Mouse (Mus musculus) limb, embryonic 14.5 days (tissue): ENCODE results near the gene Pank2. TPM values are rescaled to one million over a fixed set of nuclear protein-coding genes. Genes with fewer than 3 reads are reported as not detected.
"Not testable (repeated sequence)": the region's sequence is repeated elsewhere in the genome, so short reads cannot be mapped to it uniquely, and the experiment has no call there.

ENCODE experiments used
- ATAC-seq: fragments of 200-750 bp; cut with Nextera tagmentation; 2 replicates; pipeline ENCODE4 v1.8.0; 2017; ENCODE audit warnings: low read depth, moderate number of reproducible peaks, moderate TSS enrichment; ENCODE audit not compliant: low FRiP score
- DNase-seq: peaks from one replicate; pipeline ENCODE4 v3.0.0-alpha.2; 2015; ENCODE audit warnings: low spot score
- H3K27ac ChIP-seq: fragments of 300-500 bp; sonication (generic); replicated peaks from 2 replicates; pipeline ENCODE4 v1.5.1; 2014; ENCODE audit warnings: low read depth, mild to moderate bottlenecking, low read length, moderate library complexity, mixed read lengths
- H3K27me3 ChIP-seq: fragments of 300-500 bp; sonication (generic); 2 replicates; pipeline ENCODE4 v1.6.1; 2014; ENCODE audit warnings: low read length, mixed read lengths; ENCODE audit not compliant: control insufficient read depth, insufficient read depth
- H3K36me3 ChIP-seq: fragments of 300-500 bp; sonication (generic); 2 replicates; pipeline ENCODE4 v1.6.1; 2014; ENCODE audit warnings: mild to moderate bottlenecking, low read length, moderate library complexity, mixed read lengths; ENCODE audit not compliant: control insufficient read depth, insufficient read depth
- H3K4me1 ChIP-seq: fragments of 300-500 bp; sonication (generic); 2 replicates; pipeline ENCODE4 v1.6.1; 2014; ENCODE audit warnings: antibody characterized with exemption, low read length, mixed read lengths; ENCODE audit not compliant: control insufficient read depth, insufficient read depth
- H3K4me2 ChIP-seq: fragments of 300-500 bp; sonication (generic); replicated peaks from 2 replicates; pipeline ENCODE4 v1.6.1; 2014; ENCODE audit warnings: low read depth, mild to moderate bottlenecking, low read length, moderate library complexity; ENCODE audit not compliant: severe bottlenecking
- H3K4me3 ChIP-seq: fragments of 300-500 bp; sonication (generic); replicated peaks from 2 replicates; pipeline ENCODE4 v1.5.1; 2014; ENCODE audit warnings: low read length
- H3K9ac ChIP-seq: fragments of 300-500 bp; sonication (generic); 2 replicates; pipeline ENCODE4 v1.6.1; 2014; ENCODE audit warnings: mild to moderate bottlenecking, low read depth, low read length, moderate library complexity; ENCODE audit not compliant: severe bottlenecking
- H3K9me3 ChIP-seq: fragments of 300-500 bp; sonication (generic); 2 replicates; pipeline ENCODE4 v1.6.1; 2016; ENCODE audit warnings: low read length; ENCODE audit not compliant: control insufficient read depth
- POLR2A ChIP-seq: fragments of 200-500 bp; IDR thresholded peaks from 2 replicates; pipeline ENCODE4 v1.8.0; 2012; ENCODE audit warnings: inconsistent platforms, mild to moderate bottlenecking, moderate library complexity, borderline replicate concordance; ENCODE audit not compliant: insufficient read depth, insufficient read length; ENCODE audit errors: extremely low read depth
- WGBS: fragments of 180-500 bp; shearing (Covaris S2); extraction: QIAGEN DNeasy Blood & Tissue Kit; methylation state at CpG from one replicate; pipeline ENCODE4 v1.1.7; 2014; 5-methylcytosine and 5-hydroxymethylcytosine counted together
- polyA plus RNA-seq, 2 experiments: library from polyadenylated mRNA; depleted of rRNA in 1 of 2; stranded (reverse) in 1 of 2; unstranded in 1 of 2; fragments of >200 nt; fragmentation: Nextera tagmentation in 1 of 2; extraction: Ambion mirVana in 1 of 2; gene quantifications; 2 replicates each; pipeline versions ENCODE4 v1.2.1 to v1.2.3; 2012 to 2014

The Pank2 gene
- polyA plus RNA-seq, 2 experiments: 44.6 to 47.2 TPM

GRCm38 (mm10) chr2:131300485-131300884 is 38.2 kb downstream of the Pank2 start:
- 89% methylated on average over 2 of the region's 2 CpGs for WGBS
- no peak for TF ChIP-seq POLR2A
- Histone ChIP-seq H3K9ac (no peak overlapping the region), H3K4me3 (no peak overlapping the region), H3K27me3 (no peaks in the 10 kb centered on the region), H3K4me2 (no peak overlapping the region), H3K9me3 (no peaks in the 10 kb centered on the region), H3K36me3 (peaks cover 48% of the 10 kb centered on the region), H3K4me1 (no peaks in the 10 kb centered on the region), H3K27ac (no peak overlapping the region)
- DNase-seq (no peak), ATAC-seq (no peak)

- DNase-seq: no peak
- no peaks in the 10 kb centered on the region for H3K9me3 ChIP-seq
- no peak overlapping the region for H3K9ac ChIP-seq
- ATAC-seq: no peak
- no peaks in the 10 kb centered on the region for H3K27me3 ChIP-seq
- H3K36me3 ChIP-seq: peaks cover 38% of the 10 kb centered on the region
- no peak for TF ChIP-seq POLR2A
- H3K4me1 ChIP-seq: no peaks in the 10 kb centered on the region
- H3K4me3 ChIP-seq: no peak overlapping the region
- H3K27ac ChIP-seq: no peak overlapping the region
- H3K4me2 ChIP-seq: no peak overlapping the region
Measured at GRCm38 (mm10) chr2:131301635-131302034, 39.3 kb downstream of the Pank2 start.

- no peak overlapping the region for H3K4me3 ChIP-seq
- H3K9ac ChIP-seq: no peak overlapping the region
- no peak for TF ChIP-seq POLR2A
- H3K27me3 ChIP-seq: no peaks in the 10 kb centered on the region
- H3K4me2 ChIP-seq: no peak overlapping the region
- no peak for DNase-seq
- whole genome bisulfite sequencing: 84% methylated on average over 9 of the region's 9 CpGs
- no peaks in the 10 kb centered on the region for H3K9me3 ChIP-seq
- H3K4me1 ChIP-seq: no peaks in the 10 kb centered on the region
- no peak overlapping the region for H3K27ac ChIP-seq
- H3K36me3 ChIP-seq: peaks cover 18% of the 10 kb centered on the region
- ATAC-seq: no peak
Measured at GRCm38 (mm10) chr2:131304497-131304896, 42.2 kb downstream of the Pank2 start.

GRCm38 (mm10) chr2:131305226-131305625 is 42.9 kb downstream of the Pank2 start:
- peaks cover 18% of the 10 kb centered on the region for H3K36me3 ChIP-seq
- ATAC-seq, H3K27me3 ChIP-seq, H3K4me2 ChIP-seq, H3K9me3 ChIP-seq, H3K9ac ChIP-seq, H3K27ac ChIP-seq, DNase-seq, H3K4me1 ChIP-seq, H3K4me3 ChIP-seq: not testable (repeated sequence)
- WGBS: 83% methylated on average over 1 of the region's 1 CpGs

- DNase-seq: no peak
- Histone ChIP-seq H3K27ac (no peak overlapping the region), H3K4me3 (no peak overlapping the region), H3K9me3 (no peaks in the 10 kb centered on the region), H3K27me3 (no peaks in the 10 kb centered on the region), H3K4me1 (no peaks in the 10 kb centered on the region), H3K9ac (no peak overlapping the region), H3K4me2 (no peak overlapping the region), H3K36me3 (peaks cover 25% of the 10 kb centered on the region)
- no peak for ATAC-seq
- WGBS: 84% methylated on average over 5 of the region's 5 CpGs
- no peak for TF ChIP-seq POLR2A
Measured at GRCm38 (mm10) chr2:131307391-131307790, 45.1 kb downstream of the Pank2 start.

- H3K4me2 ChIP-seq: no peak overlapping the region
- H3K36me3 ChIP-seq: peaks cover 25% of the 10 kb centered on the region
- H3K4me1 ChIP-seq: no peaks in the 10 kb centered on the region
- no peaks in the 10 kb centered on the region for H3K27me3 ChIP-seq
- no peak overlapping the region for H3K4me3 ChIP-seq
- DNase-seq: no peak
- no peak for ATAC-seq
- H3K9me3 ChIP-seq: no peaks in the 10 kb centered on the region
- WGBS: 82% methylated on average over 2 of the region's 2 CpGs
- no peak for TF ChIP-seq POLR2A
- H3K27ac ChIP-seq: no peak overlapping the region
- no peak overlapping the region for H3K9ac ChIP-seq
Measured at GRCm38 (mm10) chr2:131307822-131308221, 45.5 kb downstream of the Pank2 start.
